Mouse (Mus musculus): ENCODE measurements around the gene Kalrn.

GRCm38 (mm10) chr16:34573151-34573802, at the start of gene Kalrn:
- TF ChIP-seq POLR2A (IDR thresholded peaks at IDR 0.05; ENCODE audit: low read depth, low read length), result no peak
- TF ChIP-seq CTCF (IDR thresholded peaks at IDR 0.05; ENCODE audit: extremely low read depth, insufficient read length, insufficient replicate concordance, low read depth, low read length), result peak; percentile 57; the same call in 1 of the 2 replicates
